Mouse (Mus musculus) forebrain, embryonic 16.5 days (tissue): Measurements from ENCODE around the gene Wdr34. TPM values are rescaled to one million over a fixed set of nuclear protein-coding genes. Genes with fewer than 3 reads are reported as not detected.

Experiments
- ATAC-seq: fragments of 200-750 bp; cut with Nextera tagmentation; 2 replicates; pipeline ENCODE4 v1.8.0; 2017; ENCODE audit warnings: mild to moderate bottlenecking, moderate library complexity
- H3K27ac ChIP-seq: fragments of 300-500 bp; sonication (generic); 2 replicates; pipeline ENCODE4 v1.5.1; 2014; ENCODE audit warnings: low read length, control low read depth
- H3K27me3 ChIP-seq: fragments of 300-500 bp; sonication (generic); replicated peaks from 2 replicates; pipeline ENCODE4 v1.6.1; 2014; ENCODE audit warnings: low read length; ENCODE audit not compliant: control insufficient read depth, insufficient read depth
- H3K36me3 ChIP-seq: fragments of 300-500 bp; sonication (generic); 2 replicates; pipeline ENCODE4 v1.6.1; 2014; ENCODE audit not compliant: control insufficient read depth, insufficient read depth
- H3K4me1 ChIP-seq: fragments of 300-500 bp; sonication (generic); replicated peaks from 2 replicates; pipeline ENCODE4 v1.6.1; 2014; ENCODE audit warnings: low read length; ENCODE audit not compliant: control insufficient read depth, insufficient read depth
- H3K4me2 ChIP-seq: fragments of 300-500 bp; sonication (generic); 2 replicates; pipeline ENCODE4 v1.6.1; 2014; ENCODE audit warnings: mild to moderate bottlenecking, low read length, control low read depth
- H3K4me3 ChIP-seq: fragments of 300-500 bp; sonication (generic); replicated peaks from 2 replicates; pipeline ENCODE4 v1.5.1; 2014; ENCODE audit warnings: mild to moderate bottlenecking, low read length, control low read depth
- H3K9ac ChIP-seq: fragments of 300-500 bp; sonication (generic); replicated peaks from 2 replicates; pipeline ENCODE4 v1.6.1; 2014; ENCODE audit warnings: low read depth, low read length, control low read depth
- H3K9me3 ChIP-seq: fragments of 300-500 bp; sonication (generic); 2 replicates; pipeline ENCODE4 v1.6.1; 2016; ENCODE audit warnings: low read length; ENCODE audit not compliant: control insufficient read depth
- WGBS: fragments of 180-500 bp; shearing (Covaris S2); extraction: QIAGEN DNeasy Blood & Tissue Kit; methylation state at CpG from one replicate; pipeline ENCODE4 v1.1.7; 2014; 5-methylcytosine and 5-hydroxymethylcytosine counted together
- polyA plus RNA-seq: library from polyadenylated mRNA; unstranded; fragments of >200 nt; fragmentation: Nextera tagmentation; extraction: Ambion mirVana; gene quantifications from 2 replicates; pipeline ENCODE4 v1.2.1, GENCODE M21; 2015

The Wdr34 gene
- polyA plus RNA-seq, 1 experiment from 2014 or later = 83.3 TPM

DNA sequence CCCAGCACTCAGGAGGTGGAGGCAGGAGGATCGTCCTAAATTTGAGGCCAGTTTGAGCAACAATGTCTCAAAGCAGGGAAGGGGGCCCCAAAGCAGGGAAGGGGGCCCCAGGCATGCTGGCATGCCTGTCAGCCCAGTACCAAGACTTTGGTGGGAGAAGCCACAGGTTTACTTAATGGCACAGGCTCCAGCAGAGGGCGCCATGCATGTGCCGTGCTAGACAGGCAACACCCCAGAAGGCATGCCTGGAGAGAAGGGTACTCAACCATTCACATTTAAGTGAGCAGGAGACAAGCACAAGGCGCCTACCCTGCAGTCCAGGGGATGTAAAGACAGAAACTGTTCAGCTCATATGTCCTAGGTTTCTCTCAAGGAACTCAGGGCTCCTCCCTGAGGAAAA is 6.2 kb downstream of the Wdr34 start:
- 3% methylated on average over 4 of the region's 4 CpGs for WGBS
- ATAC-seq = no peak

DNA sequence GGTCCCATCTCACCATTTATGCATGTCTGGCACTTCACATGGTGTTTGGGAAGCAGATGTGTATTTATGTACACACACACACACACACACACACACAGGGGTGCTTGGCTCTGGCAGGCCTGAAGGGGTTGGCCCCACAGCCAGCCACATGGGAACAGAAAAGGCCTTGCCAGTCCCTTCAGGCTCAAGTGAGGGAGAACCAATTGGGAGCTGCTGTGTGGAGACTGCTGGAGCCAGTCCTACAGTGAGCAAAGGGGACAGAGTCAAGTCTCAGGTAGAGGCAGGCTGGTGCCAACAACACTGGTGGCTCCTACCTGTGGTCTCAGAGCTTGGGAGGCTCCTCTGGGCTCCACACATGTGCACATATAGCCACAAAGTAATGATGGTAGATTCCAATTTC is 9.0 kb downstream of the Wdr34 start:
- no peaks in the 10 kb centered on the region; the same call in 1 of the 2 replicates for H3K4me1 ChIP-seq
- no peak for ATAC-seq
- H3K4me2 ChIP-seq = no peak overlapping the region
- no peak overlapping the region for H3K4me3 ChIP-seq
- no peaks in the 10 kb centered on the region for H3K9me3 ChIP-seq
- H3K27me3 ChIP-seq = no peaks in the 10 kb centered on the region
- peaks cover 4% of the 10 kb centered on the region for H3K36me3 ChIP-seq
- no peak overlapping the region for H3K27ac ChIP-seq
- H3K9ac ChIP-seq = no peak overlapping the region

More for the DNA sequence above, 6.2 kb downstream of the Wdr34 start:
- Histone ChIP-seq H3K9ac (no peak overlapping the region), H3K36me3 (no peaks in the 10 kb centered on the region), H3K4me2 (no peak overlapping the region), H3K4me3 (no peak overlapping the region), H3K9me3 (no peaks in the 10 kb centered on the region), H3K4me1 (peaks cover under 1% of the 10 kb centered on the region; the same call in 1 of the 2 replicates), H3K27me3 (no peaks in the 10 kb centered on the region), H3K27ac (no peak overlapping the region)

DNA sequence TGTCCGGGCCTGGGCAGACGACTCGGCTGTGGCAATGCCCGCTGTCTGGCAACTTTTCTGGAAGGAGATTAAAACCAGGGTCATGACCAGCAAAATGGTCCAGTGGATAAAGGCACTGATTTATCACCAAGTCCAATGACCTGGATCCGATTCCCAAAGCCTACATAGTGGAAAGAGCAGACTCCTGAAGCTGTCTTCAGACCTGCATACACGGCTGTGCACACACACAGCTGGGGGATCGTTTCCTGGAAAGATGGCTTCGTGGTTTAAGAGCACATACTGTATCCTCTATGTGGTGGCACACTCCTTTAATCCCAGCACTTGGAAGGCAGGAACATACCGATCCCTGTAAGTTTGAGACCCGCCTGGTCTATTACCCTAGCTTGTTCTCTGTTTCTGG is 10.3 kb downstream of the Wdr34 start:
- 96% methylated on average over 10 of the region's 10 CpGs for WGBS
- ATAC-seq = no peak
- Histone ChIP-seq H3K4me3 (no peak overlapping the region), H3K9ac (no peak overlapping the region), H3K4me2 (no peak overlapping the region), H3K4me1 (no peaks in the 10 kb centered on the region; the same call in 1 of the 2 replicates), H3K27ac (no peak overlapping the region), H3K9me3 (no peaks in the 10 kb centered on the region), H3K27me3 (no peaks in the 10 kb centered on the region), H3K36me3 (peaks cover 4% of the 10 kb centered on the region)

DNA sequence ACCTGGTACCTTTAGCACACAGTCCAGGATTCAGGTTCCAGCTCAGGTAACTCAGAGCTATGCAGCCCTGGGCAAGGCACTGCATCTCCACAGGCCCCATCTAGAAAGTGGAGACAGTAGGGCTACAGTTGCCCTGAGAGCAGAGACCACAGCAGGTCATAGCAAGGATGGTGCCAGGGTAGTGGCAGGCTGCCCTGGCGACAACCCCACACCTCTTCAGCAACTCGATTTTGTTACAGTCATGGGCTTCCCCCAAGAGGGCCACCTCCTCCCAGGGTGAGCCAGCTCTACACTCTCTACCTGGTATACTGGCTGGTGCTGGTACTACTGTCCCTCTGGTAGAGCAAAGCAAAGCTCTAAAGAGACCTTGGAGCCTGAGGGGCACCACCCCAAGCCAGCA is 10.9 kb downstream of the Wdr34 start:
- Histone ChIP-seq H3K27ac (no peak overlapping the region), H3K36me3 (peaks cover 4% of the 10 kb centered on the region), H3K4me1 (no peaks in the 10 kb centered on the region; the same call in 1 of the 2 replicates), H3K9me3 (no peaks in the 10 kb centered on the region), H3K9ac (no peak overlapping the region), H3K4me3 (no peak overlapping the region), H3K4me2 (no peak overlapping the region), H3K27me3 (no peaks in the 10 kb centered on the region)
- ATAC-seq = no peak
- WGBS = 93% methylated on average over 2 of the region's 2 CpGs

DNA sequence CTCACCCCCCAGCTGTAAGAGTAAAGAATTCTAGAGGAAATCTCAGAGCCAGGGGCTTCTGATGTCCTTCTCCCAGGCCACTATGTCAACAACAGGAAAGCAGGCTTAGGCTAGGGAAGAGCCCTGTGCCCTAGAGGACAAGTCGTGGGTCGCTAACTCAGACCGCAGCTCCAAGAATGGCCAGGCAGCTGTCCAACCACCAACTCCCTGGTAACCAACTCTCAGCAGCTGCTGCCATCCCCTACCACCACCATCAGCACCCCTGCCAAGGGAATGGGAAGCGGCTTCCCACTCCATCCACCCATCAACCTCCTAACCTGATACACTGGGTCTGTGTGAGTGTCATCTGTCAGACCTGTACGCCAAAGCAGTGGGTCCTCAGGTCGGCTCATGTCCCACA is 15.7 kb downstream of the Wdr34 start:
- H3K9ac ChIP-seq = no peak overlapping the region
- no peak for ATAC-seq
- no peak overlapping the region for H3K4me3 ChIP-seq
- no peak overlapping the region for H3K4me2 ChIP-seq
- no peaks in the 10 kb centered on the region for H3K4me1 ChIP-seq
- no peak overlapping the region for H3K27ac ChIP-seq
- no peaks in the 10 kb centered on the region for H3K27me3 ChIP-seq
- H3K9me3 ChIP-seq = no peaks in the 10 kb centered on the region
- 74% methylated on average over 6 of the region's 6 CpGs for WGBS
- peaks cover 40% of the 10 kb centered on the region for H3K36me3 ChIP-seq

DNA sequence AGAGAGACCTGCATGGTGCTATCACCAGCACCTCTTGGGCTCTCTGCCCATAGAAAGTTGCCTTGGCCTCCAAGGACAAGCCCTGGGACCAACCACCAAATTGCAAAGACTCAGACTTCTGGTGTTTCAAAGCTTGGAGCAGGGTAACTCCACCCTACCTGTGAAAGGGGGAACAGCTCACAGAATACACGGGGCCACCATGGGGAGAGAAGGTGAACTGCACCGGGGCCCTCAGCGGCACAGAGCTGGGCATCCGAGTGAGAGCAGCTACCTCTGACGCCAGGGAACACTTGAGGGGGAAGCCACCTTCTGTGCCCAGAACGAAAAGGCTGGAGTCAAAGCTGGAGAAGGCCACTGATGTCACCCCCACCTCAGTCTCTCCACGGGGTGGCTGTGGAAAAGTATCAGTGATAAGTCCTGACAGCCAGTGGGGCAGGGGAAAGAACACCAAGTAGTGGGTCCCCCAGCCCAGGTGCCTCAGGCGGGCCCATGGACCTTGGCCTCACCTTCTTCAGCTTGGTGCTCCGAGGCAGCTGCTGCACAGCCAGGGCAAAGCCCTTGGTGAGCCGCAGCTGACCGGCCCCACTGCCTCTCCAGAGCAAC is 16.3 kb downstream of the Wdr34 start:
- WGBS = 63% methylated on average over 11 of the region's 11 CpGs
- no peaks in the 10 kb centered on the region for H3K9me3 ChIP-seq
- ATAC-seq = no peak
- no peak overlapping the region for H3K9ac ChIP-seq
- H3K36me3 ChIP-seq = peaks cover 46% of the 10 kb centered on the region
- H3K27me3 ChIP-seq = no peaks in the 10 kb centered on the region
- H3K4me2 ChIP-seq = no peak overlapping the region
- no peak overlapping the region for H3K4me3 ChIP-seq
- no peaks in the 10 kb centered on the region for H3K4me1 ChIP-seq
- no peak overlapping the region for H3K27ac ChIP-seq

DNA sequence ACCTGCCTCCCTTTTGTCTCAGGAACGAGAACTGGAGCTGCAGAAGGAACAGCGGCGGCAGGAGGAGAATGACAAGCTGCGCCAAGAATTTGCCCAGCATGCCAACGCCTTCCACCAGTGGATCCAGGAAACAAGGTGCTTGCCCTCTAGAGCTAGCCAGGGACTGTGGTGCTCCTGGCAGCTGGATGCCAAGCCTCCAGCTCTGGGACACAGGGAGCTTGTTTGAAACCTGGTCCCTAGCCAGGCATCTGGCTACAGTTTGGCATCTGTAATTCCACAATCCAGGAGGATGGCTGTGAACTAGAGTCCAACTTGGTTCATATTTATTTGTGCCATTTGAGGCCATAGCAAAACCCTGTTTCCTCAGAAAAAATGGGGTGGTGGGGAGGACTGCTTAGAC is 21.7 kb downstream of the Wdr34 start:
- no peaks in the 10 kb centered on the region for H3K4me1 ChIP-seq
- WGBS = 92% methylated on average over 5 of the region's 5 CpGs
- no peaks in the 10 kb centered on the region for H3K9me3 ChIP-seq
- peaks cover 92% of the 10 kb centered on the region for H3K36me3 ChIP-seq
- H3K27me3 ChIP-seq = no peaks in the 10 kb centered on the region
- H3K4me2 ChIP-seq = no peak overlapping the region
- no peak overlapping the region for H3K27ac ChIP-seq
- H3K4me3 ChIP-seq = no peak overlapping the region
- no peak for ATAC-seq
- no peak overlapping the region for H3K9ac ChIP-seq

DNA sequence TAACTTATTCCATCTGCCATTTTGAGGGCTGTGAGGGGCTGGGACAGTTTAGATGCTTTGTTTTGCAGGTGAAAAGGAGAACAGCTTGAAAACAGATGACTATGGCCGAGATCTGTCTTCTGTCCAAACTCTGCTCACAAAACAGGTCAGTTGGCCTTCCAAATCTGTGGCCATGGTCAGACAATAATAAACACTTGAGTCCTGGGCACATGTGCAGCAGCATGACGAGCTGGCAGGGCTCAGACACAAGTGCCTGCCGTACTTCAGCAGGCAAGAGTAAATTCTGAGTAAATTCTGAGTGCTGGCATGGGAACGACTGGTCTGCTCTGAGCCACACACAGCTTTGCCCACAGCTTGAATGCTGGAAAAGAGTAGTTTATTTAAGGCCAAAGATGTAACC is 23.2 kb downstream of the Wdr34 start:
- H3K27ac ChIP-seq = no peak overlapping the region
- no peak overlapping the region for H3K4me3 ChIP-seq
- no peaks in the 10 kb centered on the region for H3K9me3 ChIP-seq
- H3K9ac ChIP-seq = no peak overlapping the region
- H3K4me1 ChIP-seq = no peaks in the 10 kb centered on the region
- H3K27me3 ChIP-seq = no peaks in the 10 kb centered on the region
- H3K36me3 ChIP-seq = peaks cover 94% of the 10 kb centered on the region
- 87% methylated on average over 4 of the region's 4 CpGs for WGBS
- no peak overlapping the region for H3K4me2 ChIP-seq
- ATAC-seq = no peak

DNA sequence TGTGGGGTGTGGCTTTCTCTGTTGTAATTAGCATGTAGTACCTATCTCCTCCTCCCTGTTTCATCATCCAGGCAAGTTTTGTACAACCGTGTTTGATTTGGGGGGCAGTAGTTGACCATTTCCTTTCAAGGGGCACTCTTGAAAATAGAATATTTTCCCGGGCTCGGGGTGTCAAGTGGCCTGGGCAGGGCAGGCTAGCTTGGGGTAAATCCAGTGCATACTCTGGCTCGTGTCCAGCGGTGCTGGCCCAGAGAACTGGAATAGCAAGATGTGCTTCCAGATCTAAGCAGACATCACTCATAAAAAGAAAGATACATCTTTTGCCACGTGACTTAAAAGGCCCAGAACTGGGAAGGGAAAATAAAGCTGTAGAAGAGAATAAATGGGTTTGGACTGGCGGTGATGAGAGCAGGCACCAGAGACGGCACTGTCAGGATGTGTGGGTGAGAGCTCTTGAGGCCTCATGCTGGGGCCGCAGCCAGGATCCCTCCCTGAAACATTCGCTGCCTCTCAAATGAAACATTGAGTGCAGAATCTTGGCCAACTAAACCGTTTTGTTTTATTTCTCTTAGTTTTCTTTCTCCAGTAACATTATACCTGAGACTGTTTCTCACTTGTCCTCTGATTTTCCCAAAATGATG is 34.2 kb downstream of the Wdr34 start:
- WGBS = 89% methylated on average over 11 of the region's 11 CpGs

More for the DNA sequence above, 34.2 kb downstream of the Wdr34 start:
- Histone ChIP-seq H3K4me1 (no peaks in the 10 kb centered on the region), H3K4me3 (no peak overlapping the region), H3K27me3 (no peaks in the 10 kb centered on the region), H3K9me3 (no peaks in the 10 kb centered on the region), H3K27ac (no peak overlapping the region), H3K4me2 (no peak overlapping the region), H3K9ac (no peak overlapping the region), H3K36me3 (peaks cover 82% of the 10 kb centered on the region)
- ATAC-seq = no peak
